Mouse (Mus musculus) erythroblast, embryonic 14.5 days (primary cell): ENCODE data around the gene Mylk3. TPM values are rescaled to one million over a fixed set of nuclear protein-coding genes. Genes with fewer than 3 reads are reported as not detected.

Source experiments
- H3K27me3 ChIP-seq: 2 replicates; pipeline ENCODE4 v1.6.1; 2012; ENCODE audit warnings: inconsistent platforms; ENCODE audit not compliant: control insufficient read depth
- H3K36me3 ChIP-seq: 2 replicates; pipeline ENCODE4 v1.6.1; 2012; ENCODE audit warnings: mild to moderate bottlenecking, inconsistent platforms; ENCODE audit not compliant: control insufficient read depth
- H3K4me1 ChIP-seq: 2 replicates; pipeline ENCODE4 v1.6.1; 2012; ENCODE audit warnings: inconsistent platforms; ENCODE audit not compliant: control insufficient read depth
- H3K4me3 ChIP-seq: replicated peaks from 2 replicates; pipeline ENCODE3; 2012; ENCODE audit warnings: moderate library complexity, mild to moderate bottlenecking, inconsistent platforms
- H3K9me3 ChIP-seq: 2 replicates; pipeline ENCODE4 v1.6.1; 2012; ENCODE audit warnings: low read length, inconsistent platforms, mixed read lengths; ENCODE audit not compliant: control insufficient read depth
- GATA1 ChIP-seq: IDR thresholded peaks from 2 replicates; pipeline ENCODE4 v1.6.1; 2012; ENCODE audit warnings: low read length, inconsistent platforms, mixed read lengths
- TAL1 ChIP-seq: IDR thresholded peaks from 3 replicates; pipeline ENCODE4 v1.6.1; 2012; ENCODE audit warnings: low read length, inconsistent platforms, mixed read lengths
- polyA plus RNA-seq: library from polyadenylated mRNA; stranded (reverse); fragments of >175 nt; gene quantifications from 2 replicates; pipeline ENCODE4 v1.2.3, GENCODE M21; 2012

The Mylk3 gene
- polyA plus RNA-seq, 1 experiment, result 8.6 TPM

- Histone ChIP-seq H3K4me1 (peaks cover 33% of the 10 kb centered on the region), H3K4me3 (peak overlapping the region; percentile 42), H3K9me3 (no peaks in the 10 kb centered on the region), H3K36me3 (peaks cover 23% of the 10 kb centered on the region), H3K27me3 (no peaks in the 10 kb centered on the region)
- TF ChIP-seq GATA1 (no peak), TAL1 (no peak)
Measured at GRCm38 (mm10) chr8:85421329-85421728, 35.2 kb upstream of the Mylk3 start.

DNA sequence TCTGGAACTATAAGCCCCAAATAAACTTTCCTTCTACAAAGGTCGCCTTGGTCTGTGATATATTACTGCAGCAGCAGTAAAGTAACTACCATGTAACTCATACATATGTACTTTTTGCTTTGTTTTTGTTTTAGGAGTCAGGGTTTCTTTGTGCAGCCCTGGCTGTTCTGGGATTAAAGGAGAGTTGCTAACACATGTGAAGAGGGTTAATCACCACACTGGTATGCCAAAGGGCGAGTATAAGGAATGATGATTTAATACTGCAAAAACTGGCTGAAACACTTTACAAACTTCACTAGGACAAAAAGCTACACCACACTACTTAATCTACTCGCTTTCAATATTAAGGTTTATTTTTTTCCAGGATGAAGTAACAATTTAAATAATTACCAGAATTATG, 22.4 kb upstream of the Mylk3 start:
- peaks cover 6% of the 10 kb centered on the region for H3K4me1 ChIP-seq
- no peaks in the 10 kb centered on the region for H3K27me3 ChIP-seq
- H3K36me3 ChIP-seq, result peaks cover 11% of the 10 kb centered on the region
- H3K9me3 ChIP-seq, result no peaks in the 10 kb centered on the region
- no peak for TF ChIP-seq TAL1
- TF ChIP-seq GATA1, result no peak
- H3K4me3 ChIP-seq, result no peak overlapping the region

GRCm38 (mm10) chr8:85408053-85408505, 21.9 kb upstream of the Mylk3 start:
- Histone ChIP-seq H3K4me1 (peaks cover 6% of the 10 kb centered on the region), H3K4me3 (no peak overlapping the region), H3K9me3 (no peaks in the 10 kb centered on the region), H3K36me3 (peaks cover 11% of the 10 kb centered on the region), H3K27me3 (no peaks in the 10 kb centered on the region)
- TF ChIP-seq GATA1, result no peak
- TF ChIP-seq TAL1, result no peak

DNA sequence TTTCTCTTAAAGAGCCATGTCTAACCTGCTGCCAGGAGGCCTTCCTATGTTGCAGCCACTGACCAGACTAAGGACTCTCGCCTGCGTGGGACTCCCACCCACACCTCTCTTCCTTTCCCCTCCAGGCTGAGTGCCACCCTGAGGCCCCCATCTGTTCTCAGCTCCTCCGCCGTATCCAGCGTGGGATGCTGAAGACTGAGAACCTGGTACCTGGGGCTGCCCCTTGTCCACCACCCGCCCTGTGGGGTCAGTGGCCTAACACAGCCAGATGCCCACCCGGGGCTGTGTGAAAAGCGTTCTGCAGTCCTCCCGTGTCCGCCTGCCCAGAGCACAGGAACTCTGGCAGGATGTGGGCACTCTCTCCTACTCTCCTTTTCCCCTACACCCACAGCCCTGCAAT, 19.8 kb upstream of the Mylk3 start:
- TF ChIP-seq TAL1 (no peak), GATA1 (no peak)
- H3K9me3 ChIP-seq, result no peaks in the 10 kb centered on the region
- no peak overlapping the region for H3K4me3 ChIP-seq
- peaks cover 6% of the 10 kb centered on the region for H3K4me1 ChIP-seq
- H3K27me3 ChIP-seq, result no peaks in the 10 kb centered on the region
- H3K36me3 ChIP-seq, result peaks cover 11% of the 10 kb centered on the region

DNA sequence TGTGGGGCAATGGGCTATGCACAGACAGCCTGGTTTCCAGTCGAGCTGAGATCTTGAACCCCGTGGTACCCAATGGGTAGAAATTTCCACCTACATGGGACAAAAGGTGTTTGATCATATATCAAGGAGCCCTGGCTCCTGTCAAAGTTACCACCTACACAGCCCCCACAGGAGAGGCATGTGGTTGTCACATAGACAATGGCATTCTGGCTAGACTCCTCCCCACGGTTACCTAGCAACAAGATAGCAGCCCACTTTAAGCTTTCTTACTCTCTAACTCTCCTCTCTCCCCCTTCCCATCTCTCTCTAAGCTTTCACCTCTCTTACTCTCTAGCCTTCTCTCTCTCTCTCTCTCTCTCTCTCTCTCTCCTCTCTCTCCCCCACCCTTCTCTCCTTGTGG, 19.3 kb upstream of the Mylk3 start:
- TF ChIP-seq TAL1, result no peak
- no peak for TF ChIP-seq GATA1
- no peak overlapping the region for H3K4me3 ChIP-seq
- peaks cover 6% of the 10 kb centered on the region for H3K4me1 ChIP-seq
- no peaks in the 10 kb centered on the region for H3K9me3 ChIP-seq
- H3K27me3 ChIP-seq, result no peaks in the 10 kb centered on the region
- H3K36me3 ChIP-seq, result peaks cover 11% of the 10 kb centered on the region

- Histone ChIP-seq H3K27me3 (no peaks in the 10 kb centered on the region), H3K4me1 (peaks cover 40% of the 10 kb centered on the region), H3K36me3 (no peaks in the 10 kb centered on the region), H3K9me3 (no peaks in the 10 kb centered on the region), H3K4me3 (no peak overlapping the region)
- no peak for TF ChIP-seq GATA1
- TF ChIP-seq TAL1, result no peak
Measured at GRCm38 (mm10) chr8:85398548-85398947, 12.4 kb upstream of the Mylk3 start.

- TF ChIP-seq TAL1 (no peak), GATA1 (no peak)
- Histone ChIP-seq H3K27me3 (no peaks in the 10 kb centered on the region), H3K36me3 (no peaks in the 10 kb centered on the region), H3K4me1 (peaks cover 40% of the 10 kb centered on the region), H3K4me3 (no peak overlapping the region), H3K9me3 (no peaks in the 10 kb centered on the region)
Measured at GRCm38 (mm10) chr8:85397508-85397907, 11.4 kb upstream of the Mylk3 start.

- peak overlapping the region; percentile 39 for H3K4me3 ChIP-seq
- no peaks in the 10 kb centered on the region for H3K27me3 ChIP-seq
- H3K4me1 ChIP-seq, result peaks cover 40% of the 10 kb centered on the region
- TF ChIP-seq GATA1 (no peak), TAL1 (no peak)
- H3K9me3 ChIP-seq, result no peaks in the 10 kb centered on the region
- no peaks in the 10 kb centered on the region for H3K36me3 ChIP-seq
Measured at GRCm38 (mm10) chr8:85396432-85397079, 10.4 kb upstream of the Mylk3 start.

GRCm38 (mm10) chr8:85395681-85396431, 9.7 kb upstream of the Mylk3 start:
- no peaks in the 10 kb centered on the region for H3K36me3 ChIP-seq
- H3K4me1 ChIP-seq, result peaks cover 40% of the 10 kb centered on the region
- H3K4me3 ChIP-seq, result peak overlapping the region; percentile 39
- H3K9me3 ChIP-seq, result no peaks in the 10 kb centered on the region
- TF ChIP-seq TAL1 (no peak), GATA1 (no peak)
- no peaks in the 10 kb centered on the region for H3K27me3 ChIP-seq

GRCm38 (mm10) chr8:85395017-85395416, 8.9 kb upstream of the Mylk3 start:
- no peak for TF ChIP-seq GATA1
- no peak for TF ChIP-seq TAL1
- Histone ChIP-seq H3K27me3 (no peaks in the 10 kb centered on the region), H3K4me3 (no peak overlapping the region), H3K9me3 (no peaks in the 10 kb centered on the region), H3K36me3 (no peaks in the 10 kb centered on the region), H3K4me1 (peaks cover 40% of the 10 kb centered on the region)
